Mouse (Mus musculus) heart, adult 2 months (tissue): ENCODE data around the gene Olfr727. TPM values are rescaled to one million over a fixed set of nuclear protein-coding genes. Genes with fewer than 3 reads are reported as not detected.

Source experiments
- DNase-seq, 2 experiments: peaks; one replicate each; pipeline ENCODE4 v3.0.0; 2021
- H3K27ac ChIP-seq: fragments of 200-600 bp; 2 replicates; pipeline ENCODE4 v1.8.1; 2022
- H3K27me3 ChIP-seq: fragments of 200-500 bp; 2 replicates; pipeline ENCODE4 v1.6.1; 2012; ENCODE audit warnings: mild to moderate bottlenecking, low read length, inconsistent platforms, mixed read lengths; ENCODE audit not compliant: control insufficient read depth, insufficient read depth
- H3K36me3 ChIP-seq: fragments of 200-500 bp; 2 replicates; pipeline ENCODE4 v1.6.1; 2012; ENCODE audit warnings: low read length, inconsistent platforms; ENCODE audit not compliant: control insufficient read depth, insufficient read depth
- H3K4me1 ChIP-seq: fragments of 200-500 bp; 2 replicates; pipeline ENCODE4 v1.6.1; 2011; ENCODE audit warnings: low read length; ENCODE audit not compliant: control insufficient read depth, insufficient read depth
- H3K4me3 ChIP-seq: fragments of 200-600 bp; 2 replicates; pipeline ENCODE4 v1.8.1; 2022
- H3K79me2 ChIP-seq: fragments of 200-500 bp; replicated peaks from 2 replicates; pipeline ENCODE4 v1.6.1; 2012; ENCODE audit warnings: mild to moderate bottlenecking, inconsistent platforms, low read length, moderate library complexity, mixed read lengths; ENCODE audit not compliant: control insufficient read depth, insufficient read depth
- H3K9ac ChIP-seq: fragments of 200-500 bp; 2 replicates; pipeline ENCODE4 v1.6.1; 2012; ENCODE audit warnings: low read depth, mild to moderate bottlenecking, control low read depth, inconsistent platforms, low read length, mixed read lengths
- CTCF ChIP-seq: fragments of 200-600 bp; IDR thresholded peaks from 2 replicates; pipeline ENCODE4 v1.8.1; 2022; ENCODE audit warnings: antibody characterized with exemption, mild to moderate bottlenecking, moderate library complexity
- EP300 ChIP-seq: fragments of 200-500 bp; IDR thresholded peaks from 2 replicates; pipeline ENCODE4 v1.6.1; 2011; ENCODE audit warnings: low read depth, low read length, control low read depth; ENCODE audit not compliant: insufficient read depth
- POLR2A ChIP-seq: fragments of 200-500 bp; IDR thresholded peaks from 2 replicates; pipeline ENCODE4 v1.6.1; 2011; ENCODE audit warnings: mild to moderate bottlenecking, low read depth, low read length, control low read depth; ENCODE audit not compliant: insufficient read depth
- WGBS: fragments of 180-500 bp; shearing (Covaris S2); methylation state at CpG from one replicate; pipeline ENCODE4 v1.1.7; 2018; 5-methylcytosine and 5-hydroxymethylcytosine counted together
- intact Hi-C: fragments of 180-260 bp; cut with DNase I; formaldehyde crosslinking; loops from one replicate; pipeline ENCODE4 v1.15.1; 2025
- long read RNA-seq: library from polyadenylated mRNA; stranded (forward); transcript quantifications from one replicate; pipeline ENCODE4 v2.0.0, GENCODE M21; 2021
- polyA plus RNA-seq: library from polyadenylated mRNA; depleted of rRNA; stranded (reverse); fragments of >200 nt; gene quantifications from 2 replicates; pipeline ENCODE4 v1.2.3, GENCODE M21; 2012; rRNA removed
- total RNA-seq, 2 experiments: library from RNA; stranded (reverse); gene quantifications; 2 replicates each; pipeline ENCODE4 v1.2.3; 2021

Olfr727 gene
- total RNA-seq (not detected), polyA plus RNA-seq (not detected in 2 replicates)
- long read RNA-seq, result 0 reads

GRCm38 (mm10) chr14:50122886-50123285 lies at the start of gene Olfr727:
TSS of gene Olfr727 (plus strand) at chr14:50123186.
- Histone ChIP-seq H3K27ac (no peak within 1 kb of the TSS), H3K4me3 (no peak within 1 kb of the TSS), H3K36me3 (no peaks in the 10 kb centered on the region), H3K9ac (no peak within 1 kb of the TSS), H3K79me2 (no peaks in the 10 kb centered on the region), H3K27me3 (no peaks in the 10 kb centered on the region), H3K4me1 (no peaks in the 10 kb centered on the region)
- WGBS, result 83% methylated on average over 1 of the region's 1 CpGs
- TF ChIP-seq CTCF, result no peak
- intact Hi-C loops, result no loop called here
- no peak for DNase-seq

GRCm38 (mm10) chr14:50090853-50091252 lies 32.1 kb upstream of the Olfr727 start, which contains the start of gene Olfr726:
TSS of gene Olfr726 (minus strand) at chr14:50090953.
- WGBS, result 50% methylated on average over 1 of the region's 1 CpGs
- Histone ChIP-seq H3K4me3 (no peak within 1 kb of the TSS), H3K79me2 (no peaks in the 10 kb centered on the region), H3K27ac (no peak within 1 kb of the TSS), H3K36me3 (no peaks in the 10 kb centered on the region), H3K27me3 (no peaks in the 10 kb centered on the region), H3K4me1 (no peaks in the 10 kb centered on the region), H3K9ac (no peak within 1 kb of the TSS)
- DNase-seq, result no peak
- no peak for TF ChIP-seq POLR2A
- TF ChIP-seq EP300, result no peak
- TF ChIP-seq CTCF, result no peak
- intact Hi-C loops, result no loop called here

- no peak for TF ChIP-seq EP300
- TF ChIP-seq POLR2A, result no peak
- no peaks in the 10 kb centered on the region for H3K36me3 ChIP-seq
- no peaks in the 10 kb centered on the region for H3K79me2 ChIP-seq
- 84% methylated on average over 5 of the region's 5 CpGs for WGBS
- intact Hi-C loops, result no loop called here
- no peaks in the 10 kb centered on the region for H3K4me1 ChIP-seq
- no peak within 1 kb of the TSS for H3K4me3 ChIP-seq
- H3K27ac ChIP-seq, result no peak within 1 kb of the TSS
- no peak within 1 kb of the TSS for H3K9ac ChIP-seq
- no peak for DNase-seq
- H3K27me3 ChIP-seq, result no peaks in the 10 kb centered on the region
Observed at GRCm38 (mm10) chr14:50142580-50142979, 19.6 kb downstream of the Olfr727 start, which contains the start of gene Olfr728. TSS of gene Olfr728 (minus strand) at chr14:50142680.

- no peaks in the 10 kb centered on the region for H3K4me1 ChIP-seq
- TF ChIP-seq CTCF, result no peak
- TF ChIP-seq EP300, result no peak
- TF ChIP-seq POLR2A, result no peak
- H3K27me3 ChIP-seq, result no peaks in the 10 kb centered on the region
- no peaks in the 10 kb centered on the region for H3K36me3 ChIP-seq
- H3K4me3 ChIP-seq, result no peak within 1 kb of the TSS
- intact Hi-C loops, result no loop called here
- no peak within 1 kb of the TSS for H3K27ac ChIP-seq
- H3K79me2 ChIP-seq, result no peaks in the 10 kb centered on the region
- no peak for DNase-seq
- no peak within 1 kb of the TSS for H3K9ac ChIP-seq
Observed at GRCm38 (mm10) chr14:50152810-50153209, 29.8 kb downstream of the Olfr727 start, which contains the start of gene Olfr729. TSS of gene Olfr729 (minus strand) at chr14:50152910.

Other genes with a start within 250 kb of the Olfr727 start
- not detected for gene Olfr722, start 221.2 kb upstream of the Olfr727 start, total RNA-seq
- gene Olfr722, start 221.2 kb upstream of the Olfr727 start, polyA plus RNA-seq, result not detected in 2 replicates
- not detected for gene Olfr723, start 191.4 kb upstream of the Olfr727 start, total RNA-seq
- not detected in 2 replicates for gene Olfr723, start 191.4 kb upstream of the Olfr727 start, polyA plus RNA-seq
- not detected for gene Olfr724, start 159.9 kb upstream of the Olfr727 start, total RNA-seq
- gene Olfr724, start 159.9 kb upstream of the Olfr727 start, polyA plus RNA-seq, result not detected in 2 replicates
- not detected for gene Olfr725, start 82.8 kb upstream of the Olfr727 start, total RNA-seq
- gene Olfr725, start 82.8 kb upstream of the Olfr727 start, polyA plus RNA-seq, result not detected in 2 replicates
- gene Olfr726, start 32.2 kb upstream of the Olfr727 start, total RNA-seq, result not detected
- gene Olfr726, start 32.2 kb upstream of the Olfr727 start, polyA plus RNA-seq, result not detected in 2 replicates
- gene Olfr728, start 19.5 kb downstream of the Olfr727 start, total RNA-seq, result not detected
- not detected in 2 replicates for gene Olfr728, start 19.5 kb downstream of the Olfr727 start, polyA plus RNA-seq
- gene Olfr729, start 29.7 kb downstream of the Olfr727 start, total RNA-seq, result not detected
- gene Olfr729, start 29.7 kb downstream of the Olfr727 start, polyA plus RNA-seq, result not detected in 2 replicates
- not detected for gene Olfr730, start 65.0 kb downstream of the Olfr727 start, total RNA-seq
- gene Olfr730, start 65.0 kb downstream of the Olfr727 start, polyA plus RNA-seq, result not detected in 2 replicates
- not detected for gene Olfr731, start 118.7 kb downstream of the Olfr727 start, total RNA-seq
- not detected in 2 replicates for gene Olfr731, start 118.7 kb downstream of the Olfr727 start, polyA plus RNA-seq
- not detected for gene Olfr732, start 161.0 kb downstream of the Olfr727 start, total RNA-seq
- gene Olfr732, start 161.0 kb downstream of the Olfr727 start, polyA plus RNA-seq, result not detected in 2 replicates
- gene Olfr733, start 178.3 kb downstream of the Olfr727 start, total RNA-seq, result not detected
- 0.08 TPM in 1 of 2 replicates, not detected in the other for gene Olfr733, start 178.3 kb downstream of the Olfr727 start, polyA plus RNA-seq
- gene Olfr734, start 203.6 kb downstream of the Olfr727 start, total RNA-seq, result not detected
- gene Olfr734, start 203.6 kb downstream of the Olfr727 start, polyA plus RNA-seq, result not detected in 2 replicates
- not detected for gene Olfr735, start 225.7 kb downstream of the Olfr727 start, total RNA-seq
- not detected in 2 replicates for gene Olfr735, start 225.7 kb downstream of the Olfr727 start, polyA plus RNA-seq
- gene Tlr11, start 234.7 kb downstream of the Olfr727 start, total RNA-seq, result under 1 TPM in 1 of 2 experiments, not detected in 1; 0.08 TPM
- 0.06 and 0.10 TPM in 2 replicates for gene Tlr11, start 234.7 kb downstream of the Olfr727 start, polyA plus RNA-seq